Mouse (Mus musculus) mouse trophoblast stem cell (cell line): ENCODE data around the gene Necab2.

Experiments used
- in situ Hi-C, 2 experiments: fragments of 300-500 bp; cut with MseI, MboI; formaldehyde crosslinking; loops; 2 replicates in 1 of 2; 3 replicates in 1 of 2; pipeline ENCODE4 v1.15.1; 2025

Necab2 gene

DNA sequence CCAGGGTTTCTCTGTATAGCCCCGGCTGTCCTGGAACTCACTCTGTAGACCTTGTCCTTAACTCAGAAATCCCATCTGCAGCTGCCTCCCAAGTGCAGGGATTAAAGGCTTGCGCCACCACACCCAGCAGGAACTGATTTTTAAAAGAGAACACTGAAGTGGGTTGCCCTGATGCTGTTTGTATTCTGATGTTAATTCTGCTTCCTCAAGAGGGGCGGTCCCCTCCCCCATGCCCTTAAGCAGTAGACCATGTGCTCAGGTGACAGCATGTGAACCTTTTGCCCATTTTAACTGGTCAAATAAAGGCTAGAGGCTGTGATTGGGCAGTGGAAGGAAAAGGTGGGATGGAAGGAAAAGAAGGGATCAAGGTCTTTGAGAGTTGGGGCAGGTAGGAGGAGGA is 69.2 kb downstream of the Necab2 start:
- in situ Hi-C loops, result no loop called here

DNA sequence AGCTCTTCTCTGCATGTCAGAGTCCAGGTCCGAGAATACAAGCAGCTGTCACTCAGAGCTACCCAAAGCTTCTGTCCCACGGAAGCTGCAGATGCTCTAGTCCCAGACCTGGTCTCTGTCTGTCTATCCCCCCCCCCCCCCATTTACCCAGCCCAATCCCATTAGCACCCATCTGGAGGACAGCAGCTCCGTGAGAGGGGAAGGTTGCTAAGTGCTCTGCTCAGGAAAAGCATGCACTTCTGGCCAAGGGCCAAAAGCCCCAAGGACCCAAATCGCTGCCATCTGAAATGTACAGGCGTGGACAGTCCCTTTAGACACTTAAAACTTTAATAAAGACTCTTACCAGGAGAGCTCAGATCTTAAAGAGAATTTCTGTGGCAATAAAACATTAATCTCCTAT is 70.2 kb downstream of the Necab2 start:
- in situ Hi-C loops, result no loop called here

DNA sequence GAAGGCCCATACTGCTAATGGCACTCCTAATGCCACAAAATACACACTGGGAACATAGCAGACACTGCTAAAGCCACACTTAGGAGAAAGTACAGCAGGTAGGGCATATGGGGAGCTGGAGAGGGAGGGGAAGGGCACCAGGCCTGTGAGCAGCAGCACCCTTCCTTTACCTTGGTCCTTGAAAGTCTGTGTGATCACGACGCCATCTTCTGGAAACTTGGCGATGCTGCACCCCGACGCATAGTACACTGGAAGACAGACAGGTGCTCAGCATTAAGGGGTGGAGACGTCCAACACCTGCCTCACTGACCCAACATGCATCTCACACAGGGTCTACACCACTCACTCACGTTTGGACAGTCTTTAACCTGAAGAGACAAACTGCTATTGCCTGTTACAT is 73.6 kb downstream of the Necab2 start:
- in situ Hi-C loops, result no loop called here
